Mouse (Mus musculus): ENCODE results near the gene Tbc1d30. TPM values are rescaled to one million over a fixed set of nuclear protein-coding genes. Genes with fewer than 3 reads are reported as not detected.

Tbc1d30 gene
- polyA plus RNA-seq, 2 experiments: 0.11 to 0.26 TPM

- no peak overlapping the region for H3K4me2 ChIP-seq (ENCODE audit: low read depth)
- H3K4me3 ChIP-seq (ENCODE audit: insufficient read depth in 1 of 2, low read depth in 2 of 2, low read length in 2 of 2): no peak overlapping the region
- ATAC-seq (ENCODE audit: insufficient read depth) (no peak), DNase-seq (ENCODE audit: low read depth in 3 of 3, low spot score in 3 of 3) (no peak)
- H3K9ac ChIP-seq (replicated peaks): no peak overlapping the region
- H3K27ac ChIP-seq: no peak overlapping the region
- WGBS (ENCODE audit: insufficient replicate concordance): 67% methylated on average over 21 of the region's 21 CpGs
- H3K27me3 ChIP-seq (ENCODE audit: control insufficient read depth, insufficient read depth, low read length): no peaks in the 10 kb centered on the region
- no peaks in the 10 kb centered on the region for H3K4me1 ChIP-seq (replicated peaks; ENCODE audit: control insufficient read depth in 2 of 2, insufficient read depth in 2 of 2, low read length in 1 of 2)
- TF ChIP-seq EP300 (IDR thresholded peaks at IDR 0.05; ENCODE audit: low read depth) (no peak), CTCF (IDR thresholded peaks at IDR 0.05; ENCODE audit: low read depth) (no peak)
- H3K36me3 ChIP-seq (replicated peaks; ENCODE audit: control insufficient read depth, insufficient read depth, low read depth): no peaks in the 10 kb centered on the region
- H3K9me3 ChIP-seq (ENCODE audit: control insufficient read depth, low read length): no peaks in the 10 kb centered on the region
These were observed 104.1 kb downstream of the Tbc1d30 start for GRCm38 (mm10) chr10:121246971-121247370.

GRCm38 (mm10) chr10:121243373-121244207 lies 107.5 kb downstream of the Tbc1d30 start:
- no peaks in the 10 kb centered on the region for H3K36me3 ChIP-seq (replicated peaks; ENCODE audit: control insufficient read depth, insufficient read depth, low read depth)

DNA sequence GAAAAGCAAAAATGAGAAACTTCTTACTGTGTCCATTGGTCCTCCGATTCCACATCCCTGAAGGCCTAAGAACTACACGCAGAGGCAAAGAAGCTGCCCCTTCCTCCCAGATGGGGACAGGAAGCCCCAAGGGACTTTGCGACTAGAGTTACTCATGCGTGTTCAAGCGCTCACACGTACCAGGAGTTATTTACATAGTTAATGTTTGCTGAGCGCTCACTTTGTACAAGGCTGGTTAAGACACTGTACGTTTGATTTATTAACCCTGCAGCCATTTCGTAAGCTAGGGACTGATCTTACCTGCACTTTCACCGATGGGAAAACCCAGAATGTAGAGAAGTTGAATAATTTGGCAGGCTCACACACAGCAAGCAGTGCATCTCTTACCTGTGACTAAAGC lies 108.5 kb downstream of the Tbc1d30 start:
- Histone ChIP-seq H3K36me3 (replicated peaks; ENCODE audit: control insufficient read depth, insufficient read depth, low read depth) (no peaks in the 10 kb centered on the region), H3K27ac (no peak overlapping the region), H3K4me2 (ENCODE audit: low read depth) (no peak overlapping the region), H3K27me3 (ENCODE audit: control insufficient read depth, insufficient read depth, low read length) (no peaks in the 10 kb centered on the region), H3K4me1 (replicated peaks; ENCODE audit: control insufficient read depth in 2 of 2, insufficient read depth in 2 of 2, low read length in 1 of 2) (no peaks in the 10 kb centered on the region), H3K9ac (replicated peaks) (no peak overlapping the region), H3K4me3 (ENCODE audit: insufficient read depth in 1 of 2, low read depth in 2 of 2, low read length in 2 of 2) (no peak overlapping the region), H3K9me3 (ENCODE audit: control insufficient read depth, low read length) (no peaks in the 10 kb centered on the region)
- peak in 1 of 3 experiments; percentile 7 for DNase-seq (ENCODE audit: low read depth in 3 of 3, low spot score in 3 of 3)
- TF ChIP-seq EP300 (IDR thresholded peaks at IDR 0.05; ENCODE audit: low read depth) (no peak), CTCF (IDR thresholded peaks at IDR 0.05; ENCODE audit: low read depth) (no peak)
- WGBS (ENCODE audit: insufficient replicate concordance): 67% methylated on average over 10 of the region's 10 CpGs
- ATAC-seq (ENCODE audit: insufficient read depth): peak; percentile 35; the same call in 1 of the 2 replicates

More at GRCm38 (mm10) chr10:121243373-121244207, 107.5 kb downstream of the Tbc1d30 start:
- no peaks in the 10 kb centered on the region for H3K27me3 ChIP-seq (ENCODE audit: control insufficient read depth, insufficient read depth, low read length)
- no peak overlapping the region for H3K4me3 ChIP-seq (ENCODE audit: insufficient read depth in 1 of 2, low read depth in 2 of 2, low read length in 2 of 2)
- H3K9me3 ChIP-seq (ENCODE audit: control insufficient read depth, low read length): no peaks in the 10 kb centered on the region
- no peak overlapping the region for H3K4me2 ChIP-seq (ENCODE audit: low read depth)
- DNase-seq (ENCODE audit: low read depth in 3 of 3, low spot score in 3 of 3) (no peak), ATAC-seq (ENCODE audit: insufficient read depth) (no peak)
- H3K4me1 ChIP-seq (replicated peaks; ENCODE audit: control insufficient read depth in 2 of 2, insufficient read depth in 2 of 2, low read length in 1 of 2): no peaks in the 10 kb centered on the region
- H3K9ac ChIP-seq (replicated peaks): no peak overlapping the region
- no peak overlapping the region for H3K27ac ChIP-seq
- no peak for TF ChIP-seq CTCF (IDR thresholded peaks at IDR 0.05; ENCODE audit: low read depth)
- no peak for TF ChIP-seq EP300 (IDR thresholded peaks at IDR 0.05; ENCODE audit: low read depth)
- 72% methylated on average over 23 of the region's 23 CpGs for WGBS (ENCODE audit: insufficient replicate concordance)

DNA sequence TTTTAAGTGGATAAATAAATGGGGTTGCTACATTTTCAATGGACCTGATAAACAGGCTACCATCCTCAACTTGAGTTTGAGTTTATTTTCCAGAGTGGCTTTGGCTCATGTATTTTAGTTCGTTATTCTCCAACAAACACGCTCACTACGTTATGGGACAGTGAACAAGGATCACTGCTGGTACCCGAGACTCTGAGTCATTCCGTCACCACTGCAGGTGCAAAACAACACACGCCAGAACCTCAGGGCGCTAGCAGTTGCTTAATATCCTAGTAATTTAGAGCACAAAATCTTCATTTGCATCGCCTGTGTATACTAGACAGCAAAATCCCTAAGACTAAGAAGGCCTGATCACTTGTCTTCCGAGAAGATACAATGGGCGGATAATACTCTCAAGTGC lies 112.0 kb downstream of the Tbc1d30 start:
- no peak for ATAC-seq (ENCODE audit: insufficient read depth)
- 71% methylated on average over 10 of the region's 10 CpGs for WGBS (ENCODE audit: insufficient replicate concordance)
- Histone ChIP-seq H3K36me3 (replicated peaks; ENCODE audit: control insufficient read depth, insufficient read depth, low read depth) (no peaks in the 10 kb centered on the region), H3K4me1 (replicated peaks; ENCODE audit: control insufficient read depth in 2 of 2, insufficient read depth in 2 of 2, low read length in 1 of 2) (no peaks in the 10 kb centered on the region), H3K9ac (replicated peaks) (no peak overlapping the region), H3K9me3 (ENCODE audit: control insufficient read depth, low read length) (no peaks in the 10 kb centered on the region), H3K27me3 (ENCODE audit: control insufficient read depth, insufficient read depth, low read length) (no peaks in the 10 kb centered on the region), H3K27ac (no peak overlapping the region), H3K4me3 (ENCODE audit: insufficient read depth in 1 of 2, low read depth in 2 of 2, low read length in 2 of 2) (no peak overlapping the region), H3K4me2 (ENCODE audit: low read depth) (no peak overlapping the region)
- TF ChIP-seq CTCF (IDR thresholded peaks at IDR 0.05; ENCODE audit: low read depth) (no peak), EP300 (IDR thresholded peaks at IDR 0.05; ENCODE audit: low read depth) (no peak)
- no peak for DNase-seq (ENCODE audit: low read depth in 3 of 3, low spot score in 3 of 3)

GRCm38 (mm10) chr10:121238551-121238950 lies 112.5 kb downstream of the Tbc1d30 start:
- H3K27ac ChIP-seq: no peak overlapping the region
- no peak overlapping the region for H3K9ac ChIP-seq (replicated peaks)
- H3K4me3 ChIP-seq (ENCODE audit: insufficient read depth in 1 of 2, low read depth in 2 of 2, low read length in 2 of 2): no peak overlapping the region
- TF ChIP-seq EP300 (IDR thresholded peaks at IDR 0.05; ENCODE audit: low read depth) (no peak), CTCF (IDR thresholded peaks at IDR 0.05; ENCODE audit: low read depth) (no peak)
- no peaks in the 10 kb centered on the region for H3K9me3 ChIP-seq (ENCODE audit: control insufficient read depth, low read length)
- WGBS (ENCODE audit: insufficient replicate concordance): 73% methylated on average over 16 of the region's 16 CpGs
- no peaks in the 10 kb centered on the region for H3K36me3 ChIP-seq (replicated peaks; ENCODE audit: control insufficient read depth, insufficient read depth, low read depth)
- H3K4me1 ChIP-seq (replicated peaks; ENCODE audit: control insufficient read depth in 2 of 2, insufficient read depth in 2 of 2, low read length in 1 of 2): no peaks in the 10 kb centered on the region
- DNase-seq (ENCODE audit: low read depth in 3 of 3, low spot score in 3 of 3) (no peak), ATAC-seq (ENCODE audit: insufficient read depth) (no peak)
- H3K27me3 ChIP-seq (ENCODE audit: control insufficient read depth, insufficient read depth, low read length): no peaks in the 10 kb centered on the region
- no peak overlapping the region for H3K4me2 ChIP-seq (ENCODE audit: low read depth)

All from liver, embryonic 14.5 days (tissue).